Mouse (Mus musculus): ENCODE measurements around the gene Nek4. TPM values are rescaled to one million over a fixed set of nuclear protein-coding genes. Genes with fewer than 3 reads are reported as not detected.

The Nek4 gene
- 17.2 and 18.8 TPM in 2 replicates for polyA plus RNA-seq (2016; fragmentation: Nextera tagmentation; extraction: Ambion mirVana)

DNA sequence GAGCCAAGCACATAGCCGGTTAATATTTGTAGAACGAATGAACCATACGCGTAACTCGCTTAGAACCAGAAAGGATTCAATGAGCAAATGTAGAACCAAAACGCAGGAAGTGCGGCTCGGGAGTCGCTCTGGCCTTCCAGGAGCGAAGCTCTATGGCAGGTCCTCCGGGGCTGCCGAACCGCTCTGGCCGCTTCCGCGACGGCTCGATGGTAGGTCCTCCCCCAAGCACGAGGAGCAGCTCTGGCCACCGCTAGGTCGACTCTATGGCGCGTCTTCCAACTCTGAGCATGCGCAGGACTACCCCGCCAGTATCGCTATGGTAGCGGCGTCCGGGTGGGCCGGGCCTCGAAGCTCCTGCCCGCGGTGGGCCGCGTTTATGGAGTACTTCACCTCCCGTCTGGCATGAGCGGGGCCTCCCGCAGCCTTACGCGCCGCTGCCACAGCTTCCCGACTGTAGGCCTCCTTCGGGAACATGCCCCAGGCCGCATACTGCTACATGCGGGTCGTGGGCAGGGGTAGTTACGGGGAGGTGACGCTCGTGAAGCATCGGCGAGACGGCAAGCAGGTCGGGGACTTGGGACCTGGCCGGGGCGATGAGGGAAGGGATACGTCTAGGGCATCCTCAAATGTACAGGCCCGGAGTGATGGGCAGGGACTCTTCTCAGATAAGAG lies at the start of gene Nek4:
Gene Nek4, plus strand, starts transcription at position 224 of the 672 bp plus-strand sequence.
- Histone ChIP-seq H3K27me3 (0 out of 2 replicates have a peak, but pooled peaks cover 3% of the 10 kb centered on the region), H3K4me1 (replicated peaks) (peaks cover 4% of the 10 kb centered on the region; the same call in 1 of the 2 replicates), H3K36me3 (peaks cover 8% of the 10 kb centered on the region), H3K27ac (peak within 1 kb of the TSS; percentile 74), H3K4me3 (replicated peaks) (peak within 1 kb of the TSS; percentile 64), H3K9ac (replicated peaks) (peak within 1 kb of the TSS; percentile 74), H3K4me2 (peak within 1 kb of the TSS; percentile 71), H3K9me3 (no peaks in the 10 kb centered on the region)
- ATAC-seq (ENCODE audit: insufficient number of reproducible peaks, insufficient read depth, low FRiP score, low TSS enrichment, low read depth): peak; percentile 99
- under 1% methylated on average over 57 of the region's 57 CpGs for WGBS

GRCm38 (mm10) chr14:30902628-30903027 lies 48.5 kb upstream of the Nek4 start:
- H3K27ac ChIP-seq: no peak overlapping the region
- no peak overlapping the region for H3K4me2 ChIP-seq
- 0 out of 2 replicates have a peak, but pooled peaks cover 6% of the 10 kb centered on the region for H3K9me3 ChIP-seq
- H3K36me3 ChIP-seq: no peaks in the 10 kb centered on the region
- no peaks in the 10 kb centered on the region for H3K4me1 ChIP-seq (replicated peaks)
- WGBS: 88% methylated on average over 5 of the region's 5 CpGs
- no peaks in the 10 kb centered on the region for H3K27me3 ChIP-seq
- no peak overlapping the region for H3K9ac ChIP-seq (replicated peaks)
- no peak overlapping the region for H3K4me3 ChIP-seq (replicated peaks)
- no peak for ATAC-seq (ENCODE audit: insufficient number of reproducible peaks, insufficient read depth, low FRiP score, low TSS enrichment, low read depth)

GRCm38 (mm10) chr14:30903036-30903435 lies 48.1 kb upstream of the Nek4 start:
- Histone ChIP-seq H3K4me3 (replicated peaks) (no peak overlapping the region), H3K27ac (no peak overlapping the region), H3K9ac (replicated peaks) (no peak overlapping the region), H3K27me3 (no peaks in the 10 kb centered on the region), H3K4me2 (no peak overlapping the region), H3K9me3 (0 out of 2 replicates have a peak, but pooled peaks cover 6% of the 10 kb centered on the region), H3K36me3 (no peaks in the 10 kb centered on the region), H3K4me1 (replicated peaks) (no peaks in the 10 kb centered on the region)
- WGBS: 58% methylated on average over 2 of the region's 3 CpGs
- no peak for ATAC-seq (ENCODE audit: insufficient number of reproducible peaks, insufficient read depth, low FRiP score, low TSS enrichment, low read depth)

- 0 out of 2 replicates have a peak, but pooled peaks cover 6% of the 10 kb centered on the region for H3K9me3 ChIP-seq
- 82% methylated on average over 8 of the region's 8 CpGs for WGBS
- no peaks in the 10 kb centered on the region for H3K4me1 ChIP-seq (replicated peaks)
Measured at GRCm38 (mm10) chr14:30904307-30904706, 46.9 kb upstream of the Nek4 start.

GRCm38 (mm10) chr14:30906001-30906400 lies 45.2 kb upstream of the Nek4 start:
- Histone ChIP-seq H3K27ac (no peak overlapping the region), H3K4me2 (no peak overlapping the region), H3K9ac (replicated peaks) (no peak overlapping the region), H3K4me1 (replicated peaks) (no peaks in the 10 kb centered on the region), H3K9me3 (no peaks in the 10 kb centered on the region), H3K36me3 (no peaks in the 10 kb centered on the region), H3K27me3 (no peaks in the 10 kb centered on the region), H3K4me3 (replicated peaks) (no peak overlapping the region)
- 90% methylated on average over 6 of the region's 6 CpGs for WGBS
- no peak for ATAC-seq (ENCODE audit: insufficient number of reproducible peaks, insufficient read depth, low FRiP score, low TSS enrichment, low read depth)

More at GRCm38 (mm10) chr14:30904307-30904706, 46.9 kb upstream of the Nek4 start:
- no peak overlapping the region for H3K4me2 ChIP-seq
- H3K27ac ChIP-seq: no peak overlapping the region
- H3K36me3 ChIP-seq: no peaks in the 10 kb centered on the region
- H3K4me3 ChIP-seq (replicated peaks): no peak overlapping the region
- no peak for ATAC-seq (ENCODE audit: insufficient number of reproducible peaks, insufficient read depth, low FRiP score, low TSS enrichment, low read depth)
- H3K27me3 ChIP-seq: no peaks in the 10 kb centered on the region
- no peak overlapping the region for H3K9ac ChIP-seq (replicated peaks)

GRCm38 (mm10) chr14:30907814-30908265 lies 43.3 kb upstream of the Nek4 start:
- H3K36me3 ChIP-seq: no peaks in the 10 kb centered on the region
- 87% methylated on average over 3 of the region's 3 CpGs for WGBS

DNA sequence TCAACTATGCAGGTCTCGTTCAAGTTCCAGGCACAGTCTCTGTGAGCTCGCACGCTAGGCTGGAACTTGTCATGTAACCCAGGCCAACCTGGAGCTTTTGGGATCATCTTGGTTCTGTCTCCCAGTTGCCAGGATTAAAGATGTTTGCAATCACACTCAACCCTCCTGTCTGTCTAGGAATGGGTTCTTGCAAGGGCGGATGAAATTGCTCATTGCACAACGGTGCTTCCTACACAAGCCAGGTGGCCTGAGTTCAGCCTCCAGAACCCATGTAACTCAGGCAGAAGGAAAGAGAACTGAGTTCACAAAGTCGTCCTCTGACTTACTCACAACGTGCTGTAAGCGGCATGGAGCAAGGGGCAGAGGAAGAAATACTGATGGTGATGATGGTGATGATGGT lies 40.0 kb upstream of the Nek4 start:
- 90% methylated on average over 8 of the region's 8 CpGs for WGBS
- Histone ChIP-seq H3K4me2 (no peak overlapping the region), H3K9me3 (no peaks in the 10 kb centered on the region), H3K9ac (replicated peaks) (no peak overlapping the region), H3K36me3 (no peaks in the 10 kb centered on the region), H3K27me3 (no peaks in the 10 kb centered on the region), H3K4me1 (replicated peaks) (no peaks in the 10 kb centered on the region), H3K27ac (no peak overlapping the region), H3K4me3 (replicated peaks) (no peak overlapping the region)
- no peak for ATAC-seq (ENCODE audit: insufficient number of reproducible peaks, insufficient read depth, low FRiP score, low TSS enrichment, low read depth)

More at GRCm38 (mm10) chr14:30907814-30908265, 43.3 kb upstream of the Nek4 start:
- Histone ChIP-seq H3K9ac (replicated peaks) (no peak overlapping the region), H3K27ac (no peak overlapping the region), H3K4me2 (no peak overlapping the region), H3K27me3 (no peaks in the 10 kb centered on the region), H3K9me3 (no peaks in the 10 kb centered on the region), H3K4me1 (replicated peaks) (no peaks in the 10 kb centered on the region), H3K4me3 (replicated peaks) (no peak overlapping the region)
- ATAC-seq (ENCODE audit: insufficient number of reproducible peaks, insufficient read depth, low FRiP score, low TSS enrichment, low read depth): no peak

GRCm38 (mm10) chr14:30912641-30913040 lies 38.5 kb upstream of the Nek4 start:
- H3K4me3 ChIP-seq (replicated peaks): no peak overlapping the region
- no peak overlapping the region for H3K4me2 ChIP-seq
- no peaks in the 10 kb centered on the region for H3K36me3 ChIP-seq
- WGBS: 85% methylated on average over 8 of the region's 8 CpGs
- no peaks in the 10 kb centered on the region for H3K27me3 ChIP-seq
- no peak overlapping the region for H3K27ac ChIP-seq
- no peak overlapping the region for H3K9ac ChIP-seq (replicated peaks)
- no peak for ATAC-seq (ENCODE audit: insufficient number of reproducible peaks, insufficient read depth, low FRiP score, low TSS enrichment, low read depth)
- no peaks in the 10 kb centered on the region for H3K9me3 ChIP-seq
- H3K4me1 ChIP-seq (replicated peaks): no peaks in the 10 kb centered on the region

DNA sequence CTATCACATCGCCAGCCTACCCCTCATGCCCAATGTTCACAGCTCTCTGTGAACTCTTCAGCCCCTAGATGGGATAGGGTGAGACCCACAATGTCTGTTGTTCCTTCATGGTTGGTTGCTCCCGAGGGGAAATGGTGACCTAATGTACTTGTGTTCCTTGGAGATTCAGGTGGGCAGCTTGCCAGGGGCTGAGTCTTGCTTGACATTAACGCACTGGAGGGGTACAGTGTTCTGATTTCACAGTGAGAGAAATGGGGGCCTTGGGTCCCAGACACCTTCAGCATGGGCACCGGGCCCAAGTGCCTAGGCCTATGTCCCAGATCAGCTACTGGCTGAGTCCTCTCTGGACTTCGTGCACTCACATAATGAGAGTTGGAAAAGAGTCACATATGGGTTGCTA lies 37.8 kb upstream of the Nek4 start:
- H3K27ac ChIP-seq: no peak overlapping the region
- H3K9me3 ChIP-seq: no peaks in the 10 kb centered on the region
- 93% methylated on average over 5 of the region's 5 CpGs for WGBS
- H3K9ac ChIP-seq (replicated peaks): no peak overlapping the region
- no peak overlapping the region for H3K4me2 ChIP-seq
- H3K4me3 ChIP-seq (replicated peaks): no peak overlapping the region
- H3K4me1 ChIP-seq (replicated peaks): no peaks in the 10 kb centered on the region
- no peaks in the 10 kb centered on the region for H3K36me3 ChIP-seq
- H3K27me3 ChIP-seq: no peaks in the 10 kb centered on the region
- no peak for ATAC-seq (ENCODE audit: insufficient number of reproducible peaks, insufficient read depth, low FRiP score, low TSS enrichment, low read depth)

DNA sequence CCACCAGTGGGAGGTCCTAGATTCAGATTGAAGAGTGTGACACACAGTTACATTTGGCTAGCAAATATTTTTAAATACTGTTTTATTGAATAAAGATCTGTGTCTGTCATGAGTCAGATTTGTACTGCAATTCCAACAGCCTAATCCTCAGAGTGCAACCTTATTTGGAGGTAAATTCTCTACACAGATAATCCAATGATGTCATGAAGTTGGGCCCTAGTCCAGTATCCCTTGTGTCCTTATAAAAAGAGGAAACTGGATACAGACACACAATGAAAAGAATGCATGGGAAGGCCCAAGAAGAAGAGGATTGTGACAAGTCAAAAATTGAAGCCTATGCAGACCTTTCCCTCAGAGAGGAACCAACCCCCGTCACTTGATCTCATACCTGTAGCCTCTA lies 34.7 kb upstream of the Nek4 start:
- no peak overlapping the region for H3K9ac ChIP-seq (replicated peaks)
- no peaks in the 10 kb centered on the region for H3K9me3 ChIP-seq
- no peak for ATAC-seq (ENCODE audit: insufficient number of reproducible peaks, insufficient read depth, low FRiP score, low TSS enrichment, low read depth)
- no peak overlapping the region for H3K4me3 ChIP-seq (replicated peaks)
- no peak overlapping the region for H3K4me2 ChIP-seq
- H3K36me3 ChIP-seq: no peaks in the 10 kb centered on the region
- no peaks in the 10 kb centered on the region for H3K4me1 ChIP-seq (replicated peaks)
- 86% methylated on average over 1 of the region's 1 CpGs for WGBS
- no peaks in the 10 kb centered on the region for H3K27me3 ChIP-seq
- H3K27ac ChIP-seq: no peak overlapping the region

DNA sequence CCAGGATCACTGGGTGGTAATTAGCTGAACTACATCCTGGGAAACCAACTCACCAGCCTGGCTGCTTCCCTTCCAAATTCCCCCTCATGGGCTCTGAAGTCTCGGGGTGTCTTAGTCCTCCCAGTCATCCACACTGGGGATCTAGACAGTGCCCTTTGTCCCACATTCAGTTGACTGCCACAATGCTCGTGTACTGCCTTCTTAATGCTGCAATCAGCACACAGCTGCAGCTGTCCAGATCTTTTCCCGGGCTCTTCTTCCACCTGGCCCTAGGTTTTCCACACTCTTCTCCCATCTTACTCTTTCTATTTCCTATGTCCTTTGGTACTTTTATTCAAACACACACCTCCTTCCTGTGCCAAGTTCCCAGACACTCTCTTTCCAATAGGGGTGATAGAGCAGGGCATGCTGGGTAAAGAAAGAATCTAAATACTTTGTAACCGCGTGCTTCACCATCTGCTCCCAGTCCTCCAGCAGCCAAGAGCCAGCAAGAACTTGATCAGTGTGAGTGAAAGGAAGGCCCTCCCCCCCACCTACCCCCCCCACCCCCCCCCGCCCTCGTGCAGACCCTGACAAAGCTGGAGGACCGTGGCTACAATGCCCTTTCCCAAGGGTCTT lies 29.0 kb upstream of the Nek4 start:
- Histone ChIP-seq H3K27ac (no peak overlapping the region), H3K4me3 (replicated peaks) (no peak overlapping the region), H3K9me3 (no peaks in the 10 kb centered on the region), H3K4me2 (no peak overlapping the region), H3K9ac (replicated peaks) (no peak overlapping the region), H3K36me3 (no peaks in the 10 kb centered on the region), H3K27me3 (no peaks in the 10 kb centered on the region), H3K4me1 (replicated peaks) (no peaks in the 10 kb centered on the region)
- no peak for ATAC-seq (ENCODE audit: insufficient number of reproducible peaks, insufficient read depth, low FRiP score, low TSS enrichment, low read depth)
- 61% methylated on average over 8 of the region's 8 CpGs for WGBS
